Mouse (Mus musculus): ENCODE data around the gene Csrnp3.

- TF ChIP-seq POLR2A (IDR thresholded peaks at IDR 0.05; ENCODE audit: insufficient read length, low read depth) (no peak), CEBPB (IDR thresholded peaks at IDR 0.05; ENCODE audit: insufficient read depth, poor library complexity, severe bottlenecking) (no peak), E2F4 (IDR thresholded peaks at IDR 0.05; ENCODE audit: insufficient read depth) (no peak), USF1 (IDR thresholded peaks at IDR 0.05; ENCODE audit: low read depth) (no peak), MYOD1 (IDR thresholded peaks at IDR 0.05; ENCODE audit: control insufficient read depth in 1 of 3, insufficient read length in 2 of 3, low read depth in 2 of 3) (no peak), SRF (IDR thresholded peaks at IDR 0.05; ENCODE audit: control insufficient read depth, insufficient read length, low read depth) (no peak), MAX (IDR thresholded peaks at IDR 0.05; ENCODE audit: low read depth) (no peak), MYOG (IDR thresholded peaks at IDR 0.05; ENCODE audit: control insufficient read depth in 1 of 3, insufficient read depth in 1 of 3, insufficient read length in 2 of 3, low read depth in 2 of 3) (no peak), TCF3 (IDR thresholded peaks at IDR 0.05; ENCODE audit: insufficient read length, low read depth) (no peak), TCF12 (IDR thresholded peaks at IDR 0.05; ENCODE audit: insufficient read depth, poor library complexity, severe bottlenecking) (no peak), POLR2AphosphoS2 (IDR thresholded peaks at IDR 0.05; ENCODE audit: insufficient read length, low read depth) (no peak)
These were observed 25.3 kb upstream of the Csrnp3 start for GRCm38 (mm10) chr2:65820114-65820769.

Data from myocyte (in vitro differentiated cells).